Mouse (Mus musculus) lung, embryonic 15.5 days (tissue): ENCODE measurements around the gene Eif4e. TPM values are rescaled to one million over a fixed set of nuclear protein-coding genes. Genes with fewer than 3 reads are reported as not detected.

Experiments used
- ATAC-seq: fragments of 200-750 bp; cut with Nextera tagmentation; 2 replicates; pipeline ENCODE4 v1.8.0; 2017; ENCODE audit warnings: moderate number of reproducible peaks, borderline replicate concordance; ENCODE audit not compliant: low FRiP score, low TSS enrichment; ENCODE audit errors: extremely low read depth
- H3K27ac ChIP-seq: fragments of 300-500 bp; sonication (generic); 2 replicates; pipeline ENCODE4 v1.5.1; 2015; ENCODE audit warnings: moderate library complexity, mild to moderate bottlenecking, inconsistent platforms
- H3K27me3 ChIP-seq: fragments of 300-500 bp; sonication (generic); 2 replicates; pipeline ENCODE4 v1.6.1; 2015; ENCODE audit warnings: inconsistent platforms
- H3K36me3 ChIP-seq: fragments of 300-500 bp; sonication (generic); 2 replicates; pipeline ENCODE4 v1.6.1; 2015; ENCODE audit warnings: inconsistent platforms
- H3K4me1 ChIP-seq: fragments of 300-500 bp; sonication (generic); 2 replicates; pipeline ENCODE4 v1.6.1; 2015; ENCODE audit warnings: inconsistent platforms
- H3K4me2 ChIP-seq: fragments of 300-500 bp; sonication (generic); 2 replicates; pipeline ENCODE4 v1.6.1; 2015; ENCODE audit warnings: inconsistent platforms, mild to moderate bottlenecking, moderate library complexity
- H3K4me3 ChIP-seq: fragments of 300-500 bp; sonication (generic); 2 replicates; pipeline ENCODE4 v1.5.1; 2015; ENCODE audit warnings: mild to moderate bottlenecking, inconsistent platforms
- H3K9ac ChIP-seq: fragments of 300-500 bp; sonication (generic); 2 replicates; pipeline ENCODE4 v1.6.1; 2015; ENCODE audit warnings: inconsistent platforms
- H3K9me3 ChIP-seq: fragments of 300-500 bp; sonication (generic); 2 replicates; pipeline ENCODE4 v1.6.1; 2016; ENCODE audit warnings: inconsistent platforms
- WGBS: fragments of 180-500 bp; shearing (Covaris S2); methylation state at CpG from one replicate; pipeline ENCODE4 v1.1.7; 2015; 5-methylcytosine and 5-hydroxymethylcytosine counted together
- microRNA counts: library from miRNA; unstranded; fragments of <30 nt; microRNA quantifications from one replicate; lab custom pipeline; 2016
- microRNA-seq: library from miRNA; unstranded; fragments of <30 nt; microRNA quantifications from one replicate; pipeline ENCODE4, GENCODE M21; 2016
- polyA plus RNA-seq: library from polyadenylated mRNA; unstranded; fragments of >200 nt; fragmentation: Nextera tagmentation; extraction: Ambion mirVana; gene quantifications from 2 replicates; pipeline ENCODE4 v1.2.1, GENCODE M21; 2015

Eif4e gene
- polyA plus RNA-seq, 1 experiment from 2014 or later: 357 TPM

- no peaks in the 10 kb centered on the region for H3K27me3 ChIP-seq
- H3K36me3 ChIP-seq: no peaks in the 10 kb centered on the region
- H3K9ac ChIP-seq: no peak overlapping the region
- H3K27ac ChIP-seq: no peak overlapping the region
- WGBS: 54% methylated on average over 8 of the region's 8 CpGs
- no peak overlapping the region for H3K4me3 ChIP-seq
- no peaks in the 10 kb centered on the region for H3K9me3 ChIP-seq
- ATAC-seq: no peak
- no peaks in the 10 kb centered on the region for H3K4me1 ChIP-seq
- H3K4me2 ChIP-seq: no peak overlapping the region
Measured at GRCm38 (mm10) chr3:138593131-138593530, 67.2 kb downstream of the Eif4e start.

GRCm38 (mm10) chr3:138593911-138594310, 67.9 kb downstream of the Eif4e start:
- no peak for ATAC-seq
- Histone ChIP-seq H3K4me3 (no peak overlapping the region), H3K4me2 (no peak overlapping the region), H3K27ac (no peak overlapping the region), H3K9ac (no peak overlapping the region), H3K9me3 (no peaks in the 10 kb centered on the region), H3K4me1 (no peaks in the 10 kb centered on the region), H3K36me3 (no peaks in the 10 kb centered on the region), H3K27me3 (no peaks in the 10 kb centered on the region)
- WGBS: 73% methylated on average over 7 of the region's 7 CpGs

GRCm38 (mm10) chr3:138601076-138601475, 75.1 kb downstream of the Eif4e start:
- ATAC-seq: 0 out of 2 replicates have a peak, but pooled peaks have one; percentile 13

DNA sequence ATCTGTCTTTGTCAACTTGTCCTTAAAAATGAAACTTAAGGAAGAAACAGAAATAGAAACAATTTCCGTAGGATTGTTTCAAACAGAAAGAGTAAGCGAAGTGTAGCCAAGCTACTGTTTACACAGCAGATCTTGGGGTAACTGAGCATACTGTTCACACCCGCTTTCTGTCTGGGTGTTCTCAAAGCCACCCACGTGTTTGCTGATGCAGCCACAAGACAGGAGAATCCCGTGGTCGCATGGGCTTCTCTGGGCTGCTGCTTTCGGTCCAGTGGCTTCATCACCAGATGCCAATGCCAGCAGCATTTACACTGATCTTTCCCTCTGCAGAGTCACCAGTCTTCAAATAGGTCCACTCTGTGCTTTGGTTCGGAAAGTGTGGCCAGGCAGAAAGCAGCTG, 79.2 kb downstream of the Eif4e start:
- Histone ChIP-seq H3K4me3 (no peak overlapping the region), H3K27ac (no peak overlapping the region), H3K4me2 (peak overlapping the region; percentile 42), H3K4me1 (no peaks in the 10 kb centered on the region), H3K36me3 (no peaks in the 10 kb centered on the region), H3K27me3 (no peaks in the 10 kb centered on the region), H3K9ac (no peak overlapping the region), H3K9me3 (no peaks in the 10 kb centered on the region)
- no peak; the same call in 1 of the 2 replicates for ATAC-seq
- 38% methylated on average over 8 of the region's 8 CpGs for WGBS

More at GRCm38 (mm10) chr3:138601076-138601475, 75.1 kb downstream of the Eif4e start:
- Histone ChIP-seq H3K4me1 (no peaks in the 10 kb centered on the region), H3K9me3 (no peaks in the 10 kb centered on the region), H3K4me2 (no peak overlapping the region), H3K27ac (no peak overlapping the region), H3K36me3 (no peaks in the 10 kb centered on the region), H3K27me3 (no peaks in the 10 kb centered on the region), H3K9ac (no peak overlapping the region), H3K4me3 (no peak overlapping the region)
- 71% methylated on average over 4 of the region's 4 CpGs for WGBS

GRCm38 (mm10) chr3:138608665-138609064, 82.7 kb downstream of the Eif4e start:
- H3K9me3 ChIP-seq: no peaks in the 10 kb centered on the region
- WGBS: 76% methylated on average over 5 of the region's 5 CpGs
- H3K4me1 ChIP-seq: 0 out of 2 replicates have a peak, but pooled peaks cover 12% of the 10 kb centered on the region
- no peak for ATAC-seq
- H3K9ac ChIP-seq: no peak overlapping the region
- H3K4me2 ChIP-seq: no peak overlapping the region
- no peak overlapping the region for H3K27ac ChIP-seq
- H3K4me3 ChIP-seq: no peak overlapping the region
- no peaks in the 10 kb centered on the region for H3K36me3 ChIP-seq
- no peaks in the 10 kb centered on the region for H3K27me3 ChIP-seq

MicroRNAs within 50 kb of the gene (microRNA counts, 519-probe panel; counts per million panel counts)
- 1,934 counts per million, percentile 15 among the panel's probes with 10 or more counts for microRNA mmu-miR-1956 (lab: Ali Mortazavi, UCI)

Small RNA genes within 50 kb of the gene (microRNA-seq; reads per million reads assigned to microRNA genes)
- gene Mir1956: not detected

Other genes with a start within 250 kb of the Eif4e start
- 0.11 TPM in 1 of 2 replicates, not detected in the other for gene Adh6a, start 212.9 kb upstream of the Eif4e start, polyA plus RNA-seq
- 0.16 TPM in 2 replicates for gene Adh6b, start 184.4 kb upstream of the Eif4e start, polyA plus RNA-seq
- not detected in 2 replicates for gene Adh4, start 110.7 kb upstream of the Eif4e start, polyA plus RNA-seq
- gene Adh5, start 83.1 kb upstream of the Eif4e start, polyA plus RNA-seq: 238 and 243 TPM in 2 replicates
- 44.2 and 46.3 TPM in 2 replicates for gene Metap1, start 36.7 kb upstream of the Eif4e start, polyA plus RNA-seq
- gene Tspan5, start 216.0 kb downstream of the Eif4e start, polyA plus RNA-seq: 28.6 and 30.3 TPM in 2 replicates